ENCODE assay signal across 32 mouse cellular contexts in genomic region chr11:83238389-83238788, GRCm38 (mm10). TPM values are rescaled to one million over a fixed set of nuclear protein-coding genes. Genes with fewer than 3 reads are reported as not detected.
"Had no signal": no experiment of that assay in that cellular context is flagged by ENCODE, and none has a peak within 500 bp of the region (broad histone marks: within the 10 kb centered on the region; RNA-seq: fewer than 3 reads in every experiment).

No protein-coding gene starts in this region.

- H3K9ac ChIP-seq: heart, embryonic 13.5 days; heart, embryonic 15.5 days; hindbrain, embryonic 13.5 days; hindbrain, embryonic 15.5 days; kidney, embryonic 15.5 days; limb, embryonic 12.5 days had no signal

- H3K27ac ChIP-seq: heart, adult 2 months; heart, embryonic 13.5 days; heart, embryonic 15.5 days; hindbrain, embryonic 13.5 days; hindbrain, embryonic 15.5 days; hindbrain, postnatal 0 days; kidney, embryonic 15.5 days; kidney, postnatal 0 days; layer of hippocampus, adult 2 months; left cerebral cortex, adult 2 months; limb, embryonic 10.5 days; limb, embryonic 12.5 days had no signal

- H3K4me2 ChIP-seq: heart, embryonic 11.5 days; heart, embryonic 13.5 days; heart, embryonic 15.5 days; hindbrain, embryonic 13.5 days; hindbrain, embryonic 15.5 days; kidney, embryonic 15.5 days; limb, embryonic 12.5 days had no signal

- H3K36me3 ChIP-seq: heart, embryonic 13.5 days; heart, embryonic 15.5 days; hindbrain, embryonic 13.5 days; hindbrain, embryonic 15.5 days; kidney, embryonic 15.5 days; limb, embryonic 10.5 days; limb, embryonic 12.5 days had no signal

- H3K4me3 ChIP-seq: heart, adult 2 months; heart, embryonic 13.5 days; heart, embryonic 15.5 days; hindbrain, embryonic 13.5 days; hindbrain, embryonic 15.5 days; kidney, embryonic 15.5 days; layer of hippocampus, adult 2 months; left cerebral cortex, adult 2 months; limb, embryonic 10.5 days; limb, embryonic 12.5 days had no signal

- H3K27me3 ChIP-seq: heart, embryonic 13.5 days; heart, embryonic 15.5 days; hindbrain, embryonic 13.5 days; hindbrain, embryonic 15.5 days; kidney, embryonic 15.5 days; limb, embryonic 12.5 days had no signal

- H3K9me3 ChIP-seq: heart, embryonic 13.5 days; heart, embryonic 15.5 days; hindbrain, embryonic 13.5 days; hindbrain, embryonic 15.5 days; kidney, embryonic 15.5 days; limb, embryonic 10.5 days; limb, embryonic 12.5 days had no signal

- ATAC-seq: hindbrain, postnatal 0 days; intestine, embryonic 16.5 days had no signal

- DNase-seq: gastrocnemius, postnatal 14 days; gastrocnemius, postnatal 36 days; heart, adult 11 months; heart, adult 2 months; heart, postnatal 14 days; heart, postnatal 36 days; kidney, adult 11 months; kidney, adult 2 months; kidney, adult 9 months; kidney, postnatal 14 days; kidney, postnatal 4 days had no signal

- H3K4me1 ChIP-seq: heart, embryonic 13.5 days; heart, embryonic 15.5 days; hindbrain, embryonic 13.5 days; hindbrain, embryonic 15.5 days; kidney, embryonic 15.5 days; limb, embryonic 10.5 days; limb, embryonic 12.5 days had no signal

RNA-seq across cellular contexts. Expression of gene Slfn3, which starts 47.3 kb away (rescaled TPM):
- polyA plus RNA-seq: liver, adult 2 months had no signal

RNA-seq across cellular contexts. Expression of gene Slfn14, which starts 48.1 kb away (rescaled TPM):
- total RNA-seq: gastrocnemius, adult 18-20 months; gastrocnemius, adult 8-10 months; gastrocnemius, postnatal 14 days; gastrocnemius, postnatal 36 days; hematopoietic stem cell, adult 5-6 weeks; hindbrain, postnatal 0 days; layer of hippocampus, adult 2 months; layer of hippocampus, postnatal 25 days; left cerebral cortex, adult 2 months; left cerebral cortex, postnatal 14 days; left cerebral cortex, postnatal 36 days; liver, adult 2 months had no signal
- polyA plus RNA-seq: gonadal fat pad, adult 2 months; heart, adult 2 months; hindbrain, postnatal 0 days; kidney, adult 2 months; liver, adult 2 months had no signal
